Mouse (Mus musculus) midbrain, embryonic 11.5 days (tissue): Measurements from ENCODE around the gene Src. TPM values are rescaled to one million over a fixed set of nuclear protein-coding genes. Genes with fewer than 3 reads are reported as not detected.

Source experiments
- ATAC-seq: fragments of 200-750 bp; cut with Nextera tagmentation; 2 replicates; pipeline ENCODE4 v1.8.0; 2017; ENCODE audit warnings: moderate TSS enrichment, moderate library complexity; ENCODE audit not compliant: low FRiP score
- DNase-seq: peaks from one replicate; pipeline ENCODE4 v3.0.0; 2015; ENCODE audit warnings: low spot score; ENCODE audit errors: missing footprints
- H3K27ac ChIP-seq: fragments of 300-500 bp; sonication (generic); 2 replicates; pipeline ENCODE4 v1.5.1; 2014; ENCODE audit warnings: low read depth, low read length
- H3K27me3 ChIP-seq: fragments of 300-500 bp; sonication (generic); 2 replicates; pipeline ENCODE4 v1.6.1; 2014; ENCODE audit warnings: mild to moderate bottlenecking, low read length, moderate library complexity, mixed read lengths; ENCODE audit not compliant: control insufficient read depth, insufficient read depth
- H3K36me3 ChIP-seq: fragments of 300-500 bp; sonication (generic); 2 replicates; pipeline ENCODE4 v1.6.1; 2014; ENCODE audit warnings: mild to moderate bottlenecking, low read length, moderate library complexity, mixed read lengths; ENCODE audit not compliant: control insufficient read depth, insufficient read depth
- H3K4me1 ChIP-seq: fragments of 300-500 bp; sonication (generic); 2 replicates; pipeline ENCODE4 v1.6.1; 2014; ENCODE audit warnings: low read length; ENCODE audit not compliant: control insufficient read depth, insufficient read depth
- H3K4me2 ChIP-seq: fragments of 300-500 bp; sonication (generic); 2 replicates; pipeline ENCODE4 v1.6.1; 2014; ENCODE audit warnings: mild to moderate bottlenecking, moderate library complexity
- H3K4me3 ChIP-seq: fragments of 300-500 bp; sonication (generic); 2 replicates; pipeline ENCODE4 v1.5.1; 2014; ENCODE audit warnings: low read depth, low read length
- H3K9ac ChIP-seq: fragments of 300-500 bp; sonication (generic); 2 replicates; pipeline ENCODE4 v1.6.1; 2014; ENCODE audit warnings: low read length
- H3K9me3 ChIP-seq: fragments of 300-500 bp; sonication (generic); 2 replicates; pipeline ENCODE4 v1.6.1; 2016; ENCODE audit warnings: low read length; ENCODE audit not compliant: control insufficient read depth
- WGBS: fragments of 180-500 bp; shearing (Covaris S2); extraction: QIAGEN DNeasy Blood & Tissue Kit; methylation state at CpG from one replicate; pipeline ENCODE4 v1.1.7; 2014; 5-methylcytosine and 5-hydroxymethylcytosine counted together
- polyA plus RNA-seq: library from polyadenylated mRNA; unstranded; fragments of >200 nt; fragmentation: Nextera tagmentation; extraction: Ambion mirVana; gene quantifications from 2 replicates; pipeline ENCODE4 v1.2.1, GENCODE M21; 2014

The Src gene
- polyA plus RNA-seq, 1 experiment from 2014 or later = 14.0 TPM

DNA sequence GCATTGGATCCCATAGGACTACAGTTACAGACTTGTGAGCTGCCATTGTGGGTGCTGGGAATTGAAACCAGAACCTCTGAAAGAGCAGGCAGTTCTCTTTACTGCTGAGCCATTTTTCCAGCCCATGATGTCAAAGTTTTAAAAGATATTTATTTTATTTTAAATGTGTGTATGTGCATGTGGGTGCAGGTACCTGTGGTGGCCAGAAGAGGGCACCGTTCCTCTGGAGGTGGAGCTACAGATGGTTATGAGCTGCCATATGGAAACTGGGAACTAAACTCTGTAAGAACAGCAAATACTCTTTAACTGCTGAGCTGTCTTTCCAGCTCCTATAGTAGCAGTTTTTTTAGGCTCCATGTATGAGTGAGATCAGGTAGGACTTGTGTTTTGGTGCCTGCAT is 23.1 kb downstream of the Src start:
- DNase-seq = no peak
- Histone ChIP-seq H3K27ac (no peak overlapping the region), H3K4me1 (no peaks in the 10 kb centered on the region), H3K9me3 (0 out of 2 replicates have a peak, but pooled peaks cover 5% of the 10 kb centered on the region), H3K4me2 (no peak overlapping the region), H3K4me3 (no peak overlapping the region), H3K9ac (no peak overlapping the region), H3K27me3 (no peaks in the 10 kb centered on the region), H3K36me3 (peaks cover 16% of the 10 kb centered on the region)
- no peak for ATAC-seq
- WGBS = 94% methylated on average over 1 of the region's 1 CpGs

DNA sequence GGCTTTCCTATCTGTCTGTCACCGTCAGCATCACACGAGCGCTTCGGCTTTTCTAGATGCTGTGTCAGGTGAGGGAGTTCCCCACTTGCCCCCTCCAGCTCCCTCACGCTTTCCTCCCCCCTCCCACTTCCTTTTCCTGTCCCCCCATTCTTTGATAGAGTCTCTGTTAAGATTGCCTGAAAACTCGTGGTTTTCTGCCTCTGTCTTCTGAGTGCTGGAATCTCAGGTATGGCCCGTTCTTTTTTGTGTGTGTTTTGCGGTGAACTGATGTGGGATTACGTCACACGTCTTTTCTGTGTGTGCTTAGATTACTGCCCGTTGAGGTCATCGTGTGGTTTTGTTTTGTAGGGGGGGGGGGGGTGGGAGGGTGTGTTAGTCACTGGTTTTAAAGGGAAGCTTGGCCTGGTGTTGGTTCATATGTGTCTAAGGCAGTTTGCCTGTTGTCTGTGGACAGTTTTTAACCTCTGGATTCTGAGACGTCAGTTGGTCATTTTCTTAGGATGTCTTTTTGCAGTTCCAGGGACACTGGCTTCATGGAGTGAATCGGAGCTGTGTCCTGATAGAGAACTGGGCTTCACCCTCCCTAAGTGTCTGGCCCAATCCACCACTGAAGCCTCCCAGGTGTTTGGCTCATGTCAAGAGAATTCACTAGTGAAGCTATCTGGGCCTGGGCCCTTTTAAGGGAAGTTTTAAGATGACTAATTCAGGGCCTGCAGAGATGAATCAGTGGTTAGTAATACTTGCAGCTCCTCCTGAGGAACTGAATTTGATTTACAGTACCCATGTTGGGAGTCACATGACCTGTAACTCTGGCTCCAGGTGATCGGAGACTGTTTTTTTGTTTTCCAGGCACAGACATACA is 29.3 kb downstream of the Src start:
- H3K4me3 ChIP-seq = no peak overlapping the region
- H3K9me3 ChIP-seq = no peaks in the 10 kb centered on the region
- DNase-seq (no peak), ATAC-seq (no peak)
- H3K27me3 ChIP-seq = no peaks in the 10 kb centered on the region
- peaks cover 3% of the 10 kb centered on the region; the same call in 1 of the 2 replicates for H3K36me3 ChIP-seq
- no peak overlapping the region for H3K9ac ChIP-seq
- no peak overlapping the region for H3K27ac ChIP-seq
- H3K4me2 ChIP-seq = no peak overlapping the region
- H3K4me1 ChIP-seq = no peaks in the 10 kb centered on the region
- WGBS = 88% methylated on average over 15 of the region's 15 CpGs

DNA sequence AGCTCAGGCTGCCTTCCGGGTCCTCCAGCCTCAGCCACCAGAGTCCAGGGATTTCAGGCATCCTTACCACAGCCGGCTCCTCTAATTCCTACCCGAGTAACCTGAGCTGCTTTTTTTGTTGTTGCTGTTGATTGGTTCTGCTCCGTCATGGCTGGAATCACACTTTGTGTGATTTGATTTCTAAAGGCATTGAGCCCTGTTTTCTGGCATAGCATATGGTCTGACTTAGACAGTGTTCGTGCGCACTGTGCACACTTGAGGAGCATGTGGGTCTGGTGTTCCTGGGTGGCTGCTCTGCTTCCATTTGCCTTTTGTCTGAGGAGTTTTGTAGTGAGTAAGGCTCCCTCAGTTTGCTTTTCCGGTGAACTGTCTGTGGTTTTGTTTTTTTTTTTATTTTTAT is 30.1 kb downstream of the Src start:
- H3K4me3 ChIP-seq = no peak overlapping the region
- no peak overlapping the region for H3K9ac ChIP-seq
- WGBS = 50% methylated on average over 7 of the region's 7 CpGs
- no peak for DNase-seq
- no peaks in the 10 kb centered on the region for H3K4me1 ChIP-seq
- no peaks in the 10 kb centered on the region for H3K9me3 ChIP-seq
- H3K27me3 ChIP-seq = no peaks in the 10 kb centered on the region
- peaks cover 3% of the 10 kb centered on the region; the same call in 1 of the 2 replicates for H3K36me3 ChIP-seq
- no peak for ATAC-seq
- no peak overlapping the region for H3K4me2 ChIP-seq
- H3K27ac ChIP-seq = no peak overlapping the region

DNA sequence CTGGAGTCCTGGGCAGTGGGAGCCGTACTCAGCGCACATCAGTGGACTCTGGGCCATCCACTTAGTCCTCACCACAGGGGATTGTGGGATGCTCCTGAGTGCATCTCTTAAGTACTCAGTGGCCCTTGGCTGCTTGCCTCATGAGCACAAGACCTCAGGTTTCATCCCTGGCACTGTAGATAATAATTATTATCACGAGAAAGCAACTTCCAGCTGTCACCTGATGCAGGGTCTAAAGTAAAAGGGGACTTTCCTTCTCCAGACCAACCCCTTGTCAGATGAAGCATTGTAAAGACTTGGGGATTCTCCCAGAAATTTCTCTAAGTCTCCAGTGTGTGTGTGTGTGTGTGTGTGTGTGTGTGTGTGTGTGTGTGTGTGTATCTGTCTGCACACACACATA is 32.7 kb downstream of the Src start:
- Histone ChIP-seq H3K27ac (no peak overlapping the region), H3K9ac (no peak overlapping the region), H3K9me3 (no peaks in the 10 kb centered on the region), H3K4me3 (no peak overlapping the region), H3K27me3 (no peaks in the 10 kb centered on the region), H3K36me3 (peaks cover 3% of the 10 kb centered on the region; the same call in 1 of the 2 replicates), H3K4me2 (no peak overlapping the region), H3K4me1 (no peaks in the 10 kb centered on the region)
- WGBS = 91% methylated on average over 3 of the region's 3 CpGs
- ATAC-seq (no peak), DNase-seq (no peak)

DNA sequence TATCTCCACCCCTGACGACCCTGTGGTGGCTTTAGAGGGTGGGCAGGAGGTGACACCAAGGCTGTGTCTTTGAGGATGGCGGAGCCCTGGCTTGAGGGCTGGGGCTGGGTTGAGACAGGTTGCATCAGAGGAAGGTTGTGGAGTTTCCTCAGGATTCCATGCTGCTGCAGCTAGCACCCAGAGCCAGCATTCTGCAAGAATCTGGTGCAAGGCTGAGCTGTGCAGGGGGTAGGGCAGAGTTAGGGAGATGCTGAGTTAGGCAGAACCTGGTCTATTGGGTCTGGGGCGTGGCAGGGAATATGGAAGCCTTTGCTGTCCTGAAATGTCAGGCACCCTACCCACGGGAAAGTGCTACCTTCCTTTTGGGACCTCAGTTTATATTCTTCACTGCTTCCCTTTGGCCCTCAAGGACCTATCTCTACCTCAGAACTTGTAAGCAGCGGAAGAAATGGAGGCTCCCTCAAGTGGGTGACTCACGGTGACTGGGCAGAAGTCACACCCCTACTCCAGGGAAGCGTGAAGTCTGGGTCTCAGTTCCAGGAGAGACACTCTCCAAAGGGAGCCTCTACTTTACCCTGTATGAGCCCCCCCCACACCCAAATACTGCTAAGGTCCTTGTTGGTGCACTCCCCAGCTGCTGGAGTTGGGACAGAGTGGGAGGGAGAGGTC is 33.3 kb downstream of the Src start:
- DNase-seq (no peak), ATAC-seq (no peak)
- H3K4me3 ChIP-seq = no peak overlapping the region
- no peaks in the 10 kb centered on the region for H3K27me3 ChIP-seq
- no peak overlapping the region for H3K9ac ChIP-seq
- no peak overlapping the region for H3K4me2 ChIP-seq
- H3K4me1 ChIP-seq = no peaks in the 10 kb centered on the region
- H3K36me3 ChIP-seq = peaks cover 3% of the 10 kb centered on the region; the same call in 1 of the 2 replicates
- H3K9me3 ChIP-seq = no peaks in the 10 kb centered on the region
- WGBS = 86% methylated on average over 7 of the region's 7 CpGs
- no peak overlapping the region for H3K27ac ChIP-seq

DNA sequence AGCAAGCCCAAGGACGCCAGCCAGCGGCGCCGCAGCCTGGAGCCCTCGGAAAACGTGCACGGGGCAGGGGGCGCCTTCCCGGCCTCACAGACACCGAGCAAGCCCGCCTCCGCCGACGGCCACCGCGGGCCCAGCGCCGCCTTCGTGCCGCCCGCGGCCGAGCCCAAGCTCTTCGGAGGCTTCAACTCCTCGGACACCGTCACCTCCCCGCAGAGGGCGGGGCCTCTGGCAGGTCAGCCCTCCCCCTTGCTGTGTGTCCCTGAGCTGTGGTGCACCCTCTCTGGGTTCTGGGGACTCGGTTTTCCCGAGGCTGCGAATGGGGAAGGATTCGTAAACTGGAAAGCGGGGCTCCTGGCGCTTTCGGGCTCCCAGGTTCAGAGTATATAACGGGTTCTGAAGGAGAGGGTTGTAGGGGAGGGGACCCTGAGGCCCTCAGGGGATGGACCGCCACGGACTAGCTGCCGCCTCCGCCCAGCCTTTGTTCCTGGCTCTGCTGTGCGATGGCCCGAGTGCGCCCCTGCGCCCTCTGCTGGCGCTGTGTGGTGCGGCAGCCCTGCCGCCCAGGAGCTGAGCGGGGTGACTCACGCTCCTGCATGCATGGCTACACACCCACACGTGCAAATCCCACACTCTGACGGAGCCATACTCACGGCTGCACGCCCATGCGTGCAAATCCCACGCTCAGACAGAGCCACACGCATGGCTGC is 39.0 kb downstream of the Src start:
- Histone ChIP-seq H3K9me3 (no peaks in the 10 kb centered on the region), H3K36me3 (no peaks in the 10 kb centered on the region), H3K27me3 (peaks cover 2% of the 10 kb centered on the region; the same call in 1 of the 2 replicates), H3K9ac (peak overlapping the region; percentile 70), H3K4me2 (peak overlapping the region; percentile 44), H3K4me1 (peaks cover 31% of the 10 kb centered on the region), H3K4me3 (peak overlapping the region; percentile 22), H3K27ac (peak overlapping the region; percentile 55)
- WGBS = 0% methylated on average over 56 of the region's 56 CpGs
- peak; percentile 100 for DNase-seq
- peak; percentile 85 for ATAC-seq

DNA sequence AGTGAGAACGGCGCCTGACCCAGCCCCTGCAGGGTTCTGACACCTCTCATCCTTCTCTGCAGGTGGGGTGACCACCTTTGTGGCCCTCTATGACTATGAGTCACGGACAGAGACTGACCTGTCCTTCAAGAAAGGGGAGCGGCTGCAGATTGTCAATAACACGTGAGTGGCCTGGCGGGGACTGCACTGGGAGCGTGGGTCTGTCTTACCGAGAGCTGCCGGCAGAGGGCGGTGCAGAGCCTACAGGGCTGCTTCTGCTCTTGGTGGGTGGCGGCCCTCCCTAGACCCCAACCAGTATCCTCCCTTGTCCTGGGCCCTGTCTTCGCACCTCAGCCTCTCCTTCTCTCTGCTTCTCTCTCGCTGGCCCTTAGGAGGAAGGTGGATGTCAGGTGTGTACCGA is 40.2 kb downstream of the Src start:
- Histone ChIP-seq H3K9ac (peak overlapping the region; percentile 31), H3K4me2 (no peak overlapping the region), H3K36me3 (no peaks in the 10 kb centered on the region), H3K4me3 (no peak overlapping the region), H3K9me3 (no peaks in the 10 kb centered on the region), H3K4me1 (peaks cover 43% of the 10 kb centered on the region), H3K27me3 (peaks cover 2% of the 10 kb centered on the region; the same call in 1 of the 2 replicates), H3K27ac (no peak overlapping the region)
- 12% methylated on average over 14 of the region's 14 CpGs for WGBS
- ATAC-seq (peak; percentile 14; the same call in 1 of the 2 replicates), DNase-seq (peak; percentile 99)

DNA sequence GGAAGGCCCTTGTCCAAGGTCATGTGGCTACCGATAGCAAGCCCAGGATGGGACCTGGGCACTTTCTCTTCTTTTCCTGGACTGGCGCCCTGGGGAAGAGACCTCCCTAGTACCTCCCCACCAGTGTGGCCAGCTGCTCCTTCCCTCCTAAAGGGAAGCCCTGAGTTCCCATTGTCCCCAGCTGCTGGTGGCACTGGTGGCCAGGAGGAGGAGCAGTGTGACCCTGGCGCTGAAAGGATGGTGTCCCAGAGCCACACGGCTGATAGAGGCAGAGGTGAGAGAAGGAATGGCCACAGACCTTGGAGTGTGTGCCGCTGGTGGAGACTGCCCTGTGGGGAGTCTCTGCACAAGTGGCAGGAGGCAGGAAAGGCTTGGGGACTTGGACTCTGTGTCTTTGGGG is 41.5 kb downstream of the Src start:
- Histone ChIP-seq H3K36me3 (no peaks in the 10 kb centered on the region), H3K9me3 (no peaks in the 10 kb centered on the region), H3K9ac (peak overlapping the region; percentile 31), H3K4me3 (no peak overlapping the region), H3K4me2 (no peak overlapping the region), H3K4me1 (peaks cover 56% of the 10 kb centered on the region), H3K27ac (0 out of 2 replicates have a peak overlapping the region, but pooled peaks have one; percentile 8), H3K27me3 (peaks cover 2% of the 10 kb centered on the region; the same call in 1 of the 2 replicates)
- ATAC-seq (no peak), DNase-seq (no peak)
- WGBS = 21% methylated on average over 5 of the region's 5 CpGs
